Mouse (Mus musculus): ENCODE measurements at regions not wholly inside any gene's neighbourhood (a gene's known extent, or its start where the extent isn't known, plus 50 kb on each side); places are given as distances from the start of the nearest gene placed in this dataset.
"Not testable (repeated sequence)": the region's sequence is repeated elsewhere in the genome, so short reads cannot be mapped to it uniquely, and the experiment has no call there.

GRCm38 (mm10) chr13:52120795-52121194, 274.3 kb downstream of the Gadd45g start:
- Histone ChIP-seq H3K27ac (no peak overlapping the region), H3K9me3 (no peaks in the 10 kb centered on the region), H3K4me3 (no peak overlapping the region), H3K4me1 (no peaks in the 10 kb centered on the region), H3K27me3 (replicated peaks) (no peaks in the 10 kb centered on the region), H3K9ac (no peak overlapping the region), H3K4me2 (no peak overlapping the region), H3K36me3 (replicated peaks) (no peaks in the 10 kb centered on the region)
- 89% methylated on average over 8 of the region's 8 CpGs for WGBS
- no peak for ATAC-seq (replicated peaks)

- ATAC-seq (replicated peaks), result no peak
- Histone ChIP-seq H3K4me2 (no peak overlapping the region), H3K27me3 (replicated peaks) (no peaks in the 10 kb centered on the region), H3K9me3 (no peaks in the 10 kb centered on the region), H3K36me3 (replicated peaks) (no peaks in the 10 kb centered on the region), H3K4me3 (no peak overlapping the region), H3K9ac (no peak overlapping the region), H3K27ac (no peak overlapping the region), H3K4me1 (no peaks in the 10 kb centered on the region)
- WGBS, result 86% methylated on average over 4 of the region's 4 CpGs
These were observed 278.6 kb downstream of the Gadd45g start for GRCm38 (mm10) chr13:52125037-52125436.

- Histone ChIP-seq H3K36me3 (replicated peaks) (no peaks in the 10 kb centered on the region), H3K4me1 (no peaks in the 10 kb centered on the region), H3K4me3 (no peak overlapping the region), H3K27ac (no peak overlapping the region), H3K9me3 (no peaks in the 10 kb centered on the region), H3K4me2 (no peak overlapping the region), H3K27me3 (replicated peaks) (no peaks in the 10 kb centered on the region), H3K9ac (no peak overlapping the region)
- WGBS, result 82% methylated on average over 9 of the region's 9 CpGs
- no peak for ATAC-seq (replicated peaks)
These were observed 281.3 kb downstream of the Gadd45g start for GRCm38 (mm10) chr13:52127751-52128150.

- Histone ChIP-seq H3K4me2 (no peak overlapping the region), H3K4me3 (no peak overlapping the region), H3K27me3 (replicated peaks) (no peaks in the 10 kb centered on the region), H3K36me3 (replicated peaks) (no peaks in the 10 kb centered on the region), H3K4me1 (no peaks in the 10 kb centered on the region), H3K9me3 (no peaks in the 10 kb centered on the region), H3K27ac (no peak overlapping the region), H3K9ac (no peak overlapping the region)
- ATAC-seq (replicated peaks), result no peak
- 82% methylated on average over 4 of the region's 4 CpGs for WGBS
These were observed 283.0 kb downstream of the Gadd45g start for GRCm38 (mm10) chr13:52129466-52129865.

GRCm38 (mm10) chr13:52133202-52133601, 286.7 kb downstream of the Gadd45g start:
- no peak for ATAC-seq (replicated peaks)
- no peak overlapping the region for H3K27ac ChIP-seq
- no peaks in the 10 kb centered on the region for H3K4me1 ChIP-seq
- no peaks in the 10 kb centered on the region for H3K36me3 ChIP-seq (replicated peaks)
- H3K4me3 ChIP-seq, result no peak overlapping the region
- no peak overlapping the region for H3K9ac ChIP-seq
- WGBS, result 52% methylated on average over 3 of the region's 3 CpGs
- H3K27me3 ChIP-seq (replicated peaks), result no peaks in the 10 kb centered on the region
- no peak overlapping the region for H3K4me2 ChIP-seq
- H3K9me3 ChIP-seq, result no peaks in the 10 kb centered on the region

- Histone ChIP-seq H3K9me3 (no peaks in the 10 kb centered on the region), H3K27ac (no peak overlapping the region), H3K36me3 (replicated peaks) (no peaks in the 10 kb centered on the region), H3K27me3 (replicated peaks) (no peaks in the 10 kb centered on the region), H3K4me3 (no peak overlapping the region), H3K4me2 (no peak overlapping the region), H3K9ac (no peak overlapping the region), H3K4me1 (peaks cover 8% of the 10 kb centered on the region)
- ATAC-seq (replicated peaks), result no peak
- WGBS, result 79% methylated on average over 6 of the region's 6 CpGs
These were observed 292.0 kb downstream of the Gadd45g start for GRCm38 (mm10) chr13:52138331-52138945.

- Histone ChIP-seq H3K4me3 (no peak overlapping the region), H3K9ac (no peak overlapping the region), H3K36me3 (replicated peaks) (no peaks in the 10 kb centered on the region), H3K4me2 (peak overlapping the region; percentile 20; the same call in 1 of the 2 replicates), H3K27ac (0 out of 2 replicates have a peak overlapping the region, but pooled peaks have one; percentile 18), H3K9me3 (no peaks in the 10 kb centered on the region), H3K4me1 (peaks cover 8% of the 10 kb centered on the region), H3K27me3 (replicated peaks) (no peaks in the 10 kb centered on the region)
- ATAC-seq (replicated peaks), result peak; percentile 52
- WGBS, result 32% methylated on average over 15 of the region's 15 CpGs
These were observed 292.8 kb downstream of the Gadd45g start for GRCm38 (mm10) chr13:52139140-52139809.

GRCm38 (mm10) chr13:52140221-52140620, 293.7 kb downstream of the Gadd45g start:
- WGBS, result 71% methylated on average over 6 of the region's 6 CpGs
- no peak overlapping the region for H3K4me2 ChIP-seq
- H3K4me3 ChIP-seq, result no peak overlapping the region
- no peak for ATAC-seq (replicated peaks)
- H3K27me3 ChIP-seq (replicated peaks), result no peaks in the 10 kb centered on the region
- no peak overlapping the region for H3K9ac ChIP-seq
- H3K36me3 ChIP-seq (replicated peaks), result no peaks in the 10 kb centered on the region
- no peak overlapping the region for H3K27ac ChIP-seq
- no peaks in the 10 kb centered on the region for H3K9me3 ChIP-seq
- peaks cover 8% of the 10 kb centered on the region for H3K4me1 ChIP-seq

- H3K9me3 ChIP-seq; ATAC-seq (replicated peaks); H3K4me2 ChIP-seq; H3K36me3 ChIP-seq (replicated peaks); H3K9ac ChIP-seq; H3K27me3 ChIP-seq (replicated peaks); H3K4me3 ChIP-seq; H3K27ac ChIP-seq; H3K4me1 ChIP-seq: not testable (repeated sequence)
- WGBS, result 80% methylated on average over 1 of the region's 1 CpGs
These were observed 297.6 kb downstream of the Gadd45g start for GRCm38 (mm10) chr13:52144066-52144465.

- no peaks in the 10 kb centered on the region for H3K9me3 ChIP-seq
- H3K4me3 ChIP-seq, result no peak overlapping the region
- ATAC-seq (replicated peaks), result no peak
- no peak overlapping the region for H3K27ac ChIP-seq
- H3K4me2 ChIP-seq, result no peak overlapping the region
- H3K4me1 ChIP-seq, result no peaks in the 10 kb centered on the region
- H3K36me3 ChIP-seq (replicated peaks), result no peaks in the 10 kb centered on the region
- no peak overlapping the region for H3K9ac ChIP-seq
- no peaks in the 10 kb centered on the region for H3K27me3 ChIP-seq (replicated peaks)
- WGBS, result 92% methylated on average over 5 of the region's 5 CpGs
These were observed 299.4 kb downstream of the Gadd45g start for GRCm38 (mm10) chr13:52145926-52146325.

GRCm38 (mm10) chr13:52150281-52150680, 303.8 kb downstream of the Gadd45g start:
- 95% methylated on average over 8 of the region's 8 CpGs for WGBS
- ATAC-seq (replicated peaks), result no peak
- H3K4me3 ChIP-seq, result no peak overlapping the region

GRCm38 (mm10) chr13:52151777-52152176, 305.3 kb downstream of the Gadd45g start:
- H3K4me1 ChIP-seq, result peaks cover 20% of the 10 kb centered on the region
- no peak overlapping the region for H3K4me2 ChIP-seq
- H3K36me3 ChIP-seq (replicated peaks), result no peaks in the 10 kb centered on the region
- no peaks in the 10 kb centered on the region for H3K27me3 ChIP-seq (replicated peaks)
- ATAC-seq (replicated peaks), result no peak
- 84% methylated on average over 11 of the region's 11 CpGs for WGBS
- H3K27ac ChIP-seq, result no peak overlapping the region
- no peak overlapping the region for H3K9ac ChIP-seq
- H3K9me3 ChIP-seq, result no peaks in the 10 kb centered on the region
- no peak overlapping the region for H3K4me3 ChIP-seq

More at GRCm38 (mm10) chr13:52150281-52150680, 303.8 kb downstream of the Gadd45g start:
- Histone ChIP-seq H3K36me3 (replicated peaks) (no peaks in the 10 kb centered on the region), H3K27ac (no peak overlapping the region), H3K4me1 (peaks cover 19% of the 10 kb centered on the region), H3K9me3 (no peaks in the 10 kb centered on the region), H3K4me2 (no peak overlapping the region), H3K27me3 (replicated peaks) (no peaks in the 10 kb centered on the region), H3K9ac (no peak overlapping the region)

GRCm38 (mm10) chr13:52152221-52152620, 305.7 kb downstream of the Gadd45g start:
- Histone ChIP-seq H3K9me3 (no peaks in the 10 kb centered on the region), H3K9ac (no peak overlapping the region), H3K36me3 (replicated peaks) (no peaks in the 10 kb centered on the region), H3K27ac (no peak overlapping the region), H3K4me2 (no peak overlapping the region), H3K4me1 (peaks cover 20% of the 10 kb centered on the region), H3K4me3 (no peak overlapping the region), H3K27me3 (replicated peaks) (no peaks in the 10 kb centered on the region)
- WGBS, result 74% methylated on average over 4 of the region's 4 CpGs
- ATAC-seq (replicated peaks), result no peak

All from midbrain, embryonic 15.5 days (tissue).